Mouse (Mus musculus) thymus, postnatal 36 days (tissue): ENCODE measurements around the gene Tbc1d9b.

ENCODE experiments used
- DNase-seq, 2 experiments: peaks; one replicate each; pipeline ENCODE4 v3.0.0; 2022; ENCODE audit warnings: mixed read lengths in 2 of 2

Gene Tbc1d9b

GRCm38 (mm10) chr11:50211322-50212059, 80.3 kb downstream of the Tbc1d9b start:
- no peak for DNase-seq

- DNase-seq, result no peak
Observed at GRCm38 (mm10) chr11:50212060-50212739, 81.0 kb downstream of the Tbc1d9b start.

- DNase-seq, result no peak
Observed at GRCm38 (mm10) chr11:50212848-50213758, 81.9 kb downstream of the Tbc1d9b start.

GRCm38 (mm10) chr11:50214631-50215030, 83.4 kb downstream of the Tbc1d9b start:
- DNase-seq, result no peak

- no peak for DNase-seq
Observed at GRCm38 (mm10) chr11:50215633-50216032, 84.4 kb downstream of the Tbc1d9b start.

GRCm38 (mm10) chr11:50216724-50217366, 85.6 kb downstream of the Tbc1d9b start:
- no peak for DNase-seq

GRCm38 (mm10) chr11:50217811-50218210, 86.6 kb downstream of the Tbc1d9b start:
- no peak for DNase-seq

- no peak for DNase-seq
Observed at GRCm38 (mm10) chr11:50219833-50220232, 88.6 kb downstream of the Tbc1d9b start.
